In the genomic region with DNA sequence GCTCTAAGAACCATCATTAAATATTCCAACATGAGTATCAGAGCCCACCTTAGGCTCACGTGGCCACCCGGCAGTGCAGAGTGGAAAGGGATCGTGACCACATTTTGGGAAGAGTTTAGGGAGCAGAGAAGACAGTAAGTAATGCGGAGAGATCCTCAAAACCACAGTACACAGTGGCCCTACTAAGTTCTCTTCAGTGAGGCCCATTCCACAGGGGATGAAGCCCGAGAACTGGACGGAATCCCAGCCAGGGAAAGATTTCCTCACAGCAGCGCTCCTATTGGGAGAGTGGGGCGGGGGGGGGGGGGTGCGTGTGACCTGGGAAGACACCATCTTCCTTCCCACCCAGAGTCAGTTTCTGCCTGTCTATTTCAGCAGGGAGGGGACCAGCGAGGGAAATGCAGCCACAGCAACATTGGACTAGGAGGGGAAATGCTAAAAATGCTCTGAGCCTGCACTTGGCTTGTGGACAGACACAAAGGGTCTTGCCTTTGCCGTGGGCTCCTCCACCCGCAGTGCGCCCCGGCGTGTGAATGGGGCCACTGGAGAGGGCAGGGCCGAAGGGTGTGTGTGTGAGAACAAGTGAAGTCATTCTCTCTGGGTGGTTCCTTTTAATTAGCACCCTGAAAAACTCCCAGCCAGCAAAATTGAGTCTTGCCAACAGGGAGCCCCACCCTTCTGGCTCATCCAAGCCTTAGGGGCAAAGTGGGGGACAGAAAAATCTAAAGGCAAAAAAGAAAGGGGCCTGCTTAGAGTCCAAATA, we compare ENCODE assay signal across 1 mouse cellular context.
TF ChIP-seq lines count a peak whose summit lies in the region.

No protein-coding gene starts in this region.

TF ChIP-seq in CH12.LX, 34 proteins besides CTCF, POLR2A, EP300 and RAD21:
- TF ChIP-seq RCOR1 (conservative IDR thresholded peaks at IDR 0.05; ENCODE audit: low read depth, low read length), result no peak
- no peak for TF ChIP-seq ZMIZ1 (IDR thresholded peaks at IDR 0.05; ENCODE audit: low read depth, low read length)
- no peak for TF ChIP-seq HCFC1 (IDR thresholded peaks at IDR 0.05; ENCODE audit: low read depth, low read length)
- no peak for TF ChIP-seq SMC3 (IDR thresholded peaks at IDR 0.05; ENCODE audit: low read depth, low read length)
- TF ChIP-seq JUND (conservative IDR thresholded peaks at IDR 0.05; ENCODE audit: low read depth, low read length), result no peak
- no peak for TF ChIP-seq ZC3H11A (IDR thresholded peaks at IDR 0.05; ENCODE audit: low read depth, low read length)
- no peak for TF ChIP-seq NRF1 (IDR thresholded peaks at IDR 0.05; ENCODE audit: low read depth, low read length)
- TF ChIP-seq KAT2A (IDR thresholded peaks at IDR 0.05; ENCODE audit: insufficient replicate concordance, low read length), result no peak
- no peak for TF ChIP-seq MAX (IDR thresholded peaks at IDR 0.05; ENCODE audit: low read length)
- no peak for TF ChIP-seq PAX5 (IDR thresholded peaks at IDR 0.05; ENCODE audit: low read length)
- no peak for TF ChIP-seq SIN3A (IDR thresholded peaks at IDR 0.05; ENCODE audit: low read length)
TF ChIP-seq in CH12.LX: peak in this region for 0.
